Mouse (Mus musculus) adrenal gland, postnatal 14 days (tissue): ENCODE results near the gene Usp18. TPM values are rescaled to one million over a fixed set of nuclear protein-coding genes. Genes with fewer than 3 reads are reported as not detected.
A peak's percentile ranks its signal among the peaks of the same experiment; 100 is the strongest.

Experiments
- DNase-seq: peaks from one replicate; pipeline ENCODE4 v3.0.0; 2021; ENCODE audit warnings: mixed read lengths
- total RNA-seq: library from RNA; stranded (reverse); gene quantifications from 2 replicates; pipeline ENCODE4 v1.2.3, GENCODE M21; 2021

The Usp18 gene
- total RNA-seq, 1 experiment from 2014 or later, result 1.2 TPM

- DNase-seq, result peak; percentile 49
These were observed 57.9 kb downstream of the Usp18 start for GRCm38 (mm10) chr6:121303466-121304220.

DNA sequence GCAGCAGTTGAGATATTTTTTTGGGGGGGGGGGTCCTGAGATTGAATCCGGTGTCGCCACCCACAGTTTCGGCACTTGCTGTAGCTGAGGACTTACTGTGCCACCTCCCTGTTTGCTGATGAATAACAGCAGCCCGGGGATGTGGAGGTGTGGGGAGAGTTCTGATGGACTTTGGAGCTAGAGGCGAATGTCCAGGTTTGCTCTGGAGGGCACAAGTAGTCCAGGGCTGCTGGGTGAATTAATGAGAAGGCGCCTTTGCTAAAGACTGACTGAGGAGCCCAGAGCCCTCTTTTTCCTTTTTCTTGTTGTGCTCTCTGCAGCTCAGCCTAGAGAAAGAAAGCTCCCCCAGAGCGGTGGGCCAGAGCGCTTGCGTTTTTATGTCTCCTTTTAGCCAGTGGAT, 58.9 kb downstream of the Usp18 start:
- no peak for DNase-seq

DNA sequence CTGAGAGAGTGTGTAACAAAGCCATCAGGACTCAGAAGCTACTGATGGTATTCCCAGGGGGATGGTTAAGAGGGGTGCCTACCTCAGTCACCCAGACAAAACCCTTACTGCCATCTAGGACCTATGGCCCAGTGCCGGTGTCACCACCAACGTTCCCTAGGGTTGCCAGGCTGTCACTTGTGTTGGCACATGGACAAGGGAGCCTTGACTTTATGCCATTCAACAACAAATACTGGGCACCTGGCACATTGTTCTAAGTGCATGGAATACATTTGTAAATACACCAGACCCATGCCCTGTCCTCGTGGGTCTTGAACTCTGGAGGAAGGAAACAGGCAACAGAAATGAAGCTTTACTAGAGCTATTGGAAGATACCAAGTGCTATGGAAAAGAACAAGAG, 59.9 kb downstream of the Usp18 start:
- peak; percentile 39 for DNase-seq

- DNase-seq, result no peak
These were observed 65.3 kb downstream of the Usp18 start for GRCm38 (mm10) chr6:121310984-121311383.

GRCm38 (mm10) chr6:121319099-121319498, 73.4 kb downstream of the Usp18 start:
- DNase-seq, result peak; percentile 67

Other genes with a start within 250 kb of the Usp18 start
- gene Mical3, start 114.9 kb upstream of the Usp18 start, total RNA-seq, result 56.9 and 59.6 TPM in 2 replicates
- 11.9 and 12.7 TPM in 2 replicates for gene Pex26, start 62.2 kb upstream of the Usp18 start, total RNA-seq
- 15.9 and 17.5 TPM in 2 replicates for gene Tuba8, start 35.2 kb upstream of the Usp18 start, total RNA-seq
- gene Slc6a13, start 54.3 kb downstream of the Usp18 start, total RNA-seq, result 3.2 and 17.9 TPM in 2 replicates
- 1.9 and 8.0 TPM in 2 replicates for gene Slc6a12, start 97.2 kb downstream of the Usp18 start, total RNA-seq
- 3.6 and 4.1 TPM in 2 replicates for gene Iqsec3, start 227.8 kb downstream of the Usp18 start, total RNA-seq